Mouse (Mus musculus): ENCODE measurements around the gene Ppp3cb. TPM values are rescaled to one million over a fixed set of nuclear protein-coding genes. Genes with fewer than 3 reads are reported as not detected.

Gene Ppp3cb
- total and polyA plus RNA-seq, 2 experiments from 2014 or later, result 103 to 194 TPM

DNA sequence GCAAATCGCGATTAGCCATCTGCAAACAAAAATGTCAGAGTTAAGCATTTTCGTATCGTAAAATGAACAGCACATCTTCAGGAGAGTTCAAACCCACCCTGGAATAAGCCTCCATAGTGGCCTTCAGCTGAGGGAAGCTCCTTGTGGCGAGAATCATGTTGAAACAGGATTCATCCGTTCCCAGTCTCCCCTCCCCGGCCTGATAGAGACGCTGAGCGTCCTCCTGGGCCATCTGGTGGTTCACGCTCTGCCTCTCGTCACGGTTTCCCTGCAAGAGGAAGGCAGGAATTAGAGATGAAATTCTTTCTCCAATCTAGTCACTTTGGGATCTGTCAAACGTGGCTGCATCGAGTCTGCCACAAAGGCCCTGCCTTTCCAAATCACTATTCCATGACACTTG is 86.2 kb downstream of the Ppp3cb start:
- H3K9ac ChIP-seq, result no peak overlapping the region
- no peak for ATAC-seq
- H3K4me1 ChIP-seq (ENCODE audit: insufficient read depth), result no peaks in the 10 kb centered on the region
- no peaks in the 10 kb centered on the region for H3K27me3 ChIP-seq (ENCODE audit: insufficient read depth, low read length)
- no peaks in the 10 kb centered on the region for H3K9me3 ChIP-seq (ENCODE audit: low read length)
- WGBS, result 80% methylated on average over 14 of the region's 14 CpGs
- TF ChIP-seq CTCF (IDR thresholded peaks at IDR 0.05; ENCODE audit: low read depth), result no peak
- peaks cover 50% of the 10 kb centered on the region for H3K36me3 ChIP-seq (ENCODE audit: insufficient read depth)
- H3K4me2 ChIP-seq (ENCODE audit: low read depth), result no peak overlapping the region
- H3K4me3 ChIP-seq (ENCODE audit: low read depth, low read length), result no peak overlapping the region
- DNase-seq, result no peak
- no peak overlapping the region for H3K27ac ChIP-seq (ENCODE audit: low read depth, low read length)

DNA sequence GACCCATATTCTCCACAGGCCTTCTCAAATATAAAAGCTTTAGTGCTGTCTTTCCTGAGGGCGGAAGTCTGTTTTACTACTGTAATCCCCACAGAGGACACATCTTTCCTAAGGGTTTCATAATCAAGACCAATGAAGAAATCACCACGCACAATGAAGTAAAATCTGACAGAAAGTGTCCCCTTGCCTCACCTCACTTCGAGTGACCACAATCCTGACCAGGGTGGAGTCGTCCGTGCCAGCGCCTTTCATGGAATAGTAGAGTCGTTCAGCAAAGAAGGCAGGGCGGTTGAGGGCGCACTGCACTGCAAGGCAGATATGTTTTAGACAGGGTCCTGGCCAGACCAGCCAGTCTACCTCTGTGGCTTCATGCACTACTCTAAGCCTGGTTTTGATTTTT is 88.0 kb downstream of the Ppp3cb start:
- no peak overlapping the region for H3K9ac ChIP-seq
- H3K36me3 ChIP-seq (ENCODE audit: insufficient read depth), result peaks cover 39% of the 10 kb centered on the region
- no peak overlapping the region for H3K4me3 ChIP-seq (ENCODE audit: low read depth, low read length)
- 98% methylated on average over 9 of the region's 9 CpGs for WGBS
- H3K27ac ChIP-seq (ENCODE audit: low read depth, low read length), result no peak overlapping the region
- H3K4me2 ChIP-seq (ENCODE audit: low read depth), result no peak overlapping the region
- H3K27me3 ChIP-seq (ENCODE audit: insufficient read depth, low read length), result no peaks in the 10 kb centered on the region
- no peak for TF ChIP-seq CTCF (IDR thresholded peaks at IDR 0.05; ENCODE audit: low read depth)
- H3K9me3 ChIP-seq (ENCODE audit: low read length), result no peaks in the 10 kb centered on the region
- ATAC-seq (no peak), DNase-seq (no peak)
- no peaks in the 10 kb centered on the region for H3K4me1 ChIP-seq (ENCODE audit: insufficient read depth)

- H3K27ac ChIP-seq (ENCODE audit: low read depth, low read length), result no peak overlapping the region
These were observed 93.4 kb downstream of the Ppp3cb start for GRCm38 (mm10) chr14:20452929-20453328.

DNA sequence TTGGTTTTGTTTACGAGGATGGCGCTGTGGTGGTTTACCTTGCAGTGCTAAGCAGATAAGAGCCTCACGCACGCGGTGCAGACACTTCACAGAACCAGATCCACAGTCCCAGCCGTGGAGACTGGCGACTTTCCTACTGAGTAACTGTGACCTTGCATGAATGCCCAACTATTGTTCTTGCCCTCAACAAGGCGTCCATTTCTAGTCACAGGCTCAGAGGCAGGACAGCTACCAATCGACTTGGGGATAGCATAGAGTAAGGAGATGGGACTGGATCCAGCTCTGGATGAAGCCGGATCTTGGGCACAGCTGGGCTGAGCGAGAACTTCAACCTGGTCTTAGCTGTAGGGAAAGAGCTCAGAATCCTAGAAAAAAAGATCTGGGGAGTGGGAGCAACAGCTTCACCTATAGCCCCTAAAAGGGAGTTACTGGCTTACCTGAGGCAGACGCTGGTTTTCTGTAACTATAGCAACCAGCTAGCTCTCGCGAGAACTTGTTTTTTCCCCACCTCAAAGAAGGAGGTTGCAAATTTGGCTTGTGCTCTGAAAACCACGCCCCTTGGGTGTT is 94.5 kb downstream of the Ppp3cb start, which contains the start of gene Cfap70:
Cfap70 (minus strand) TSS at position 462 of the 567 bp plus-strand sequence.
- H3K27me3 ChIP-seq (ENCODE audit: insufficient read depth, low read length), result no peaks in the 10 kb centered on the region
- H3K9ac ChIP-seq, result peak within 1 kb of the TSS; percentile 52
- DNase-seq (peak; percentile 83), ATAC-seq (peak; percentile 81)
- H3K27ac ChIP-seq (ENCODE audit: low read depth, low read length), result peak within 1 kb of the TSS; percentile 79
- no peaks in the 10 kb centered on the region for H3K9me3 ChIP-seq (ENCODE audit: low read length)
- WGBS, result 2% methylated on average over 15 of the region's 15 CpGs
- peak within 1 kb of the TSS; percentile 43 for H3K4me3 ChIP-seq (ENCODE audit: low read depth, low read length)
- peak within 1 kb of the TSS; percentile 66 for H3K4me2 ChIP-seq (ENCODE audit: low read depth)
- H3K36me3 ChIP-seq (ENCODE audit: insufficient read depth), result 0 out of 2 replicates have a peak, but pooled peaks cover 2% of the 10 kb centered on the region
- TF ChIP-seq CTCF (IDR thresholded peaks at IDR 0.05; ENCODE audit: low read depth), result no peak
- peaks cover 8% of the 10 kb centered on the region; the same call in 1 of the 2 replicates for H3K4me1 ChIP-seq (ENCODE audit: insufficient read depth)

More at GRCm38 (mm10) chr14:20452929-20453328, 93.4 kb downstream of the Ppp3cb start:
- Histone ChIP-seq H3K9ac (no peak overlapping the region), H3K36me3 (ENCODE audit: insufficient read depth) (peaks cover 2% of the 10 kb centered on the region; the same call in 1 of the 2 replicates), H3K4me1 (ENCODE audit: insufficient read depth) (peaks cover 8% of the 10 kb centered on the region; the same call in 1 of the 2 replicates), H3K4me3 (ENCODE audit: low read depth, low read length) (no peak overlapping the region), H3K9me3 (ENCODE audit: low read length) (no peaks in the 10 kb centered on the region), H3K4me2 (ENCODE audit: low read depth) (no peak overlapping the region), H3K27me3 (ENCODE audit: insufficient read depth, low read length) (no peaks in the 10 kb centered on the region)
- ATAC-seq (no peak), DNase-seq (no peak)
- TF ChIP-seq CTCF (IDR thresholded peaks at IDR 0.05; ENCODE audit: low read depth), result no peak
- WGBS, result 88% methylated on average over 5 of the region's 5 CpGs

DNA sequence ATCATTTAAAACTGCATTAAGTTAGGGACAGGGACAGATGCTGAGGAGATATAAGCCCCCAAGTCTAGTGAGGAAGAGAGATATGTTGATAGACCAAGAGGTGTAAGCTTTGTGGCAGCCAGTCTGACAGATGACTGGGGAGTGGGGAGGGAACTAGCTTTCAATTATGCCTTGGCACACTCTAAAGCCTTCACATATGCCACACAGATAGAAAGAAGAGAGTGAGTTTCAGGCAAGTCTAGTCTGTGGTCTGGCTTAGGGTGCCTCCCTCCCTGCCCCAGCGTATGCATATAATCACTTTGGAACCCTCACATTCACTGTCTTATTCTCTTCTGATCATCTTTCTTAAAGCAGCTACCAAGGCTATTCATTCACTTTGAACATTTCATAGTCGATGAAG is 95.1 kb downstream of the Ppp3cb start:
- 7% methylated on average over 2 of the region's 2 CpGs for WGBS
- DNase-seq, result peak; percentile 52

More for the DNA sequence above, 95.1 kb downstream of the Ppp3cb start:
- H3K9me3 ChIP-seq (ENCODE audit: low read length), result no peaks in the 10 kb centered on the region
- peak overlapping the region; percentile 43 for H3K4me3 ChIP-seq (ENCODE audit: low read depth, low read length)
- peak; percentile 78 for ATAC-seq
- peak overlapping the region; percentile 66 for H3K4me2 ChIP-seq (ENCODE audit: low read depth)
- peak overlapping the region; percentile 79 for H3K27ac ChIP-seq (ENCODE audit: low read depth, low read length)
- peak overlapping the region; percentile 52 for H3K9ac ChIP-seq
- H3K4me1 ChIP-seq (ENCODE audit: insufficient read depth), result peaks cover 8% of the 10 kb centered on the region; the same call in 1 of the 2 replicates
- TF ChIP-seq CTCF (IDR thresholded peaks at IDR 0.05; ENCODE audit: low read depth), result no peak
- no peaks in the 10 kb centered on the region for H3K36me3 ChIP-seq (ENCODE audit: insufficient read depth)
- H3K27me3 ChIP-seq (ENCODE audit: insufficient read depth, low read length), result no peaks in the 10 kb centered on the region

Other genes with a start within 250 kb of the Ppp3cb start
- gene Ecd, start 198.5 kb downstream of the Ppp3cb start, total RNA-seq (2014; rRNA removed), result 37.7 and 46.8 TPM in 2 replicates
- 36.4 and 44.0 TPM in 2 replicates for gene Ecd, start 198.5 kb downstream of the Ppp3cb start, polyA plus RNA-seq (2015; fragmentation: Nextera tagmentation; extraction: Ambion mirVana)
- 47.8 and 61.4 TPM in 2 replicates for gene Fam149b, start 198.4 kb downstream of the Ppp3cb start, total RNA-seq (2014; rRNA removed)
- 18.8 and 26.6 TPM in 2 replicates for gene Fam149b, start 198.4 kb downstream of the Ppp3cb start, polyA plus RNA-seq (2015; fragmentation: Nextera tagmentation; extraction: Ambion mirVana)
- 69.2 and 74.1 TPM in 2 replicates for gene Dnajc9, start 157.7 kb downstream of the Ppp3cb start, total RNA-seq (2014; rRNA removed)
- 112 and 115 TPM in 2 replicates for gene Dnajc9, start 157.7 kb downstream of the Ppp3cb start, polyA plus RNA-seq (2015; fragmentation: Nextera tagmentation; extraction: Ambion mirVana)
- gene Mrps16, start 152.9 kb downstream of the Ppp3cb start, total RNA-seq (2014; rRNA removed), result 26.2 and 34.7 TPM in 2 replicates
- 59.9 and 79.1 TPM in 2 replicates for gene Mrps16, start 152.9 kb downstream of the Ppp3cb start, polyA plus RNA-seq (2015; fragmentation: Nextera tagmentation; extraction: Ambion mirVana)
- 1.5 and 2.1 TPM in 2 replicates for gene Cfap70, start 94.3 kb downstream of the Ppp3cb start, total RNA-seq (2014; rRNA removed)
- gene Cfap70, start 94.3 kb downstream of the Ppp3cb start, polyA plus RNA-seq (2015; fragmentation: Nextera tagmentation; extraction: Ambion mirVana), result 0.88 and 1.4 TPM in 2 replicates
- 36.7 and 43.0 TPM in 2 replicates for gene Anxa7, start 66.4 kb downstream of the Ppp3cb start, total RNA-seq (2014; rRNA removed)
- gene Anxa7, start 66.4 kb downstream of the Ppp3cb start, polyA plus RNA-seq (2015; fragmentation: Nextera tagmentation; extraction: Ambion mirVana), result 20.9 and 21.2 TPM in 2 replicates
- gene Mss51, start 49.7 kb downstream of the Ppp3cb start, total RNA-seq (2014; rRNA removed), result 0.14 and 0.15 TPM in 2 replicates
- gene Mss51, start 49.7 kb downstream of the Ppp3cb start, polyA plus RNA-seq (2015; fragmentation: Nextera tagmentation; extraction: Ambion mirVana), result not detected in 2 replicates
- 20.5 and 28.9 TPM in 2 replicates for gene Usp54, start 94.5 kb upstream of the Ppp3cb start, total RNA-seq (2014; rRNA removed)
- gene Usp54, start 94.5 kb upstream of the Ppp3cb start, polyA plus RNA-seq (2015; fragmentation: Nextera tagmentation; extraction: Ambion mirVana), result 3.0 and 4.8 TPM in 2 replicates
- gene Myoz1, start 110.0 kb upstream of the Ppp3cb start, total RNA-seq (2014; rRNA removed), result 0.15 and 0.57 TPM in 2 replicates
- gene Myoz1, start 110.0 kb upstream of the Ppp3cb start, polyA plus RNA-seq (2015; fragmentation: Nextera tagmentation; extraction: Ambion mirVana), result 0.30 and 0.83 TPM in 2 replicates
- 0.15 and 0.24 TPM in 2 replicates for gene Synpo2l, start 121.8 kb upstream of the Ppp3cb start, total RNA-seq (2014; rRNA removed)
- 0.17 and 0.19 TPM in 2 replicates for gene Synpo2l, start 121.8 kb upstream of the Ppp3cb start, polyA plus RNA-seq (2015; fragmentation: Nextera tagmentation; extraction: Ambion mirVana)
- gene Sec24c, start 127.7 kb upstream of the Ppp3cb start, total RNA-seq (2014; rRNA removed), result 65.0 and 86.4 TPM in 2 replicates
- gene Sec24c, start 127.7 kb upstream of the Ppp3cb start, polyA plus RNA-seq (2015; fragmentation: Nextera tagmentation; extraction: Ambion mirVana), result 46.0 and 57.1 TPM in 2 replicates
- gene Fut11, start 148.4 kb upstream of the Ppp3cb start, total RNA-seq (2014; rRNA removed), result 11.2 and 17.9 TPM in 2 replicates
- 14.0 and 20.7 TPM in 2 replicates for gene Fut11, start 148.4 kb upstream of the Ppp3cb start, polyA plus RNA-seq (2015; fragmentation: Nextera tagmentation; extraction: Ambion mirVana)
- gene Chchd1, start 156.4 kb upstream of the Ppp3cb start, total RNA-seq (2014; rRNA removed), result 238 and 257 TPM in 2 replicates
- 222 and 300 TPM in 2 replicates for gene Chchd1, start 156.4 kb upstream of the Ppp3cb start, polyA plus RNA-seq (2015; fragmentation: Nextera tagmentation; extraction: Ambion mirVana)
- 112 and 162 TPM in 2 replicates for gene Zswim8, start 161.0 kb upstream of the Ppp3cb start, total RNA-seq (2014; rRNA removed)
- 24.6 and 28.2 TPM in 2 replicates for gene Zswim8, start 161.0 kb upstream of the Ppp3cb start, polyA plus RNA-seq (2015; fragmentation: Nextera tagmentation; extraction: Ambion mirVana)
- gene Ndst2, start 188.0 kb upstream of the Ppp3cb start, total RNA-seq (2014; rRNA removed), result 16.3 and 25.0 TPM in 2 replicates
- gene Ndst2, start 188.0 kb upstream of the Ppp3cb start, polyA plus RNA-seq (2015; fragmentation: Nextera tagmentation; extraction: Ambion mirVana), result 6.7 and 11.2 TPM in 2 replicates
- gene Camk2g, start 247.5 kb upstream of the Ppp3cb start, total RNA-seq (2014; rRNA removed), result 137 and 145 TPM in 2 replicates
- gene Camk2g, start 247.5 kb upstream of the Ppp3cb start, polyA plus RNA-seq (2015; fragmentation: Nextera tagmentation; extraction: Ambion mirVana), result 165 and 231 TPM in 2 replicates

All from forebrain, postnatal 0 days (tissue).